Mouse (Mus musculus) liver, postnatal 0 days (tissue): Measurements from ENCODE around the gene Vtcn1. TPM values are rescaled to one million over a fixed set of nuclear protein-coding genes. Genes with fewer than 3 reads are reported as not detected.

ENCODE experiments used
- ATAC-seq: fragments of 200-750 bp; cut with Nextera tagmentation; 2 replicates; pipeline ENCODE4 v1.8.0; 2017; ENCODE audit warnings: mild to moderate bottlenecking, moderate library complexity
- DNase-seq: peaks from one replicate; pipeline ENCODE4 v3.0.0-alpha.2; 2016
- H3K27ac ChIP-seq: fragments of 300-500 bp; sonication (generic); 2 replicates; pipeline ENCODE4 v1.5.1; 2014; ENCODE audit warnings: antibody characterized with exemption, moderate library complexity, mild to moderate bottlenecking, low read depth
- H3K27me3 ChIP-seq: fragments of 300-500 bp; sonication (generic); 2 replicates; pipeline ENCODE4 v1.6.1; 2014; ENCODE audit warnings: low read length, control low read depth, mixed read lengths; ENCODE audit not compliant: insufficient read depth
- H3K36me3 ChIP-seq: fragments of 300-500 bp; sonication (generic); replicated peaks from 2 replicates; pipeline ENCODE4 v1.6.1; 2014; ENCODE audit warnings: mild to moderate bottlenecking, control low read depth, low read length, moderate library complexity, mixed read lengths; ENCODE audit not compliant: insufficient read depth
- H3K4me1 ChIP-seq: fragments of 300-500 bp; sonication (generic); 2 replicates; pipeline ENCODE4 v1.6.1; 2014; ENCODE audit warnings: antibody characterized with exemption, mild to moderate bottlenecking, control low read depth; ENCODE audit not compliant: insufficient read depth
- H3K4me2 ChIP-seq: fragments of 300-500 bp; sonication (generic); 2 replicates; pipeline ENCODE4 v1.6.1; 2014; ENCODE audit warnings: low read depth, mild to moderate bottlenecking, low read length, moderate library complexity, mixed read lengths
- H3K4me3 ChIP-seq: fragments of 300-500 bp; sonication (generic); 2 replicates; pipeline ENCODE4 v1.5.1; 2014; ENCODE audit warnings: low read depth, low read length
- H3K9ac ChIP-seq: fragments of 300-500 bp; sonication (generic); replicated peaks from 2 replicates; pipeline ENCODE4 v1.6.1; 2014; ENCODE audit warnings: mild to moderate bottlenecking, moderate library complexity
- H3K9me3 ChIP-seq: fragments of 300-500 bp; sonication (generic); 2 replicates; pipeline ENCODE4 v1.6.1; 2016; ENCODE audit warnings: mild to moderate bottlenecking, control low read depth, low read length, mixed read lengths
- CTCF ChIP-seq: sonication (generic); IDR thresholded peaks from 2 replicates; pipeline ENCODE4 v1.5.1; 2016; ENCODE audit warnings: antibody characterized with exemption, low read depth
- EP300 ChIP-seq: IDR thresholded peaks from 2 replicates; pipeline ENCODE4 v1.6.1; 2016; ENCODE audit warnings: antibody characterized with exemption, low read depth, mild to moderate bottlenecking
- WGBS: fragments of 180-500 bp; shearing (Covaris S2); extraction: QIAGEN DNeasy Blood & Tissue Kit; methylation state at CpG from one replicate; pipeline ENCODE4 v1.1.7; 2014; ENCODE audit not compliant: insufficient replicate concordance; 5-methylcytosine and 5-hydroxymethylcytosine counted together
- polyA plus RNA-seq: library from polyadenylated mRNA; unstranded; fragments of >200 nt; fragmentation: Nextera tagmentation; extraction: Ambion mirVana; gene quantifications from 2 replicates; pipeline ENCODE4 v1.2.1, GENCODE M21; 2015

Gene Vtcn1
- 0.05 TPM in 2 replicates for polyA plus RNA-seq

- Histone ChIP-seq H3K4me2 (no peak within 1 kb of the TSS), H3K27ac (no peak within 1 kb of the TSS)
Measured at GRCm38 (mm10) chr3:100825225-100825965, at the start of gene Vtcn1. TSS of gene Vtcn1 (plus strand) at chr3:100825459.

GRCm38 (mm10) chr3:100776967-100777366 lies 48.3 kb upstream of the Vtcn1 start:
- H3K4me1 ChIP-seq, result no peaks in the 10 kb centered on the region
- H3K27me3 ChIP-seq, result no peaks in the 10 kb centered on the region
- H3K27ac ChIP-seq, result no peak overlapping the region
- TF ChIP-seq EP300, result no peak
- TF ChIP-seq CTCF, result no peak
- no peaks in the 10 kb centered on the region for H3K9me3 ChIP-seq
- DNase-seq, result no peak
- H3K4me2 ChIP-seq, result no peak overlapping the region
- 82% methylated on average over 6 of the region's 6 CpGs for WGBS
- H3K9ac ChIP-seq, result no peak overlapping the region
- H3K4me3 ChIP-seq, result no peak overlapping the region
- H3K36me3 ChIP-seq, result no peaks in the 10 kb centered on the region
- ATAC-seq, result no peak

More at GRCm38 (mm10) chr3:100825225-100825965, at the start of gene Vtcn1:
- Histone ChIP-seq H3K9ac (no peak within 1 kb of the TSS), H3K4me1 (no peaks in the 10 kb centered on the region; the same call in 1 of the 2 replicates), H3K4me3 (no peak within 1 kb of the TSS), H3K36me3 (no peaks in the 10 kb centered on the region), H3K9me3 (no peaks in the 10 kb centered on the region), H3K27me3 (no peaks in the 10 kb centered on the region)
- DNase-seq (no peak), ATAC-seq (no peak)
- no peak for TF ChIP-seq EP300
- TF ChIP-seq CTCF, result no peak
- 40% methylated on average over 6 of the region's 6 CpGs for WGBS

GRCm38 (mm10) chr3:100777568-100777967 lies 47.7 kb upstream of the Vtcn1 start:
- no peak for TF ChIP-seq CTCF
- TF ChIP-seq EP300, result no peak
- H3K27me3 ChIP-seq, result no peaks in the 10 kb centered on the region
- H3K4me1 ChIP-seq, result no peaks in the 10 kb centered on the region
- H3K36me3 ChIP-seq, result no peaks in the 10 kb centered on the region
- no peaks in the 10 kb centered on the region for H3K9me3 ChIP-seq
- no peak overlapping the region for H3K4me2 ChIP-seq
- no peak overlapping the region for H3K27ac ChIP-seq
- H3K4me3 ChIP-seq, result no peak overlapping the region
- ATAC-seq (no peak), DNase-seq (no peak)
- 74% methylated on average over 4 of the region's 4 CpGs for WGBS
- no peak overlapping the region for H3K9ac ChIP-seq

DNA sequence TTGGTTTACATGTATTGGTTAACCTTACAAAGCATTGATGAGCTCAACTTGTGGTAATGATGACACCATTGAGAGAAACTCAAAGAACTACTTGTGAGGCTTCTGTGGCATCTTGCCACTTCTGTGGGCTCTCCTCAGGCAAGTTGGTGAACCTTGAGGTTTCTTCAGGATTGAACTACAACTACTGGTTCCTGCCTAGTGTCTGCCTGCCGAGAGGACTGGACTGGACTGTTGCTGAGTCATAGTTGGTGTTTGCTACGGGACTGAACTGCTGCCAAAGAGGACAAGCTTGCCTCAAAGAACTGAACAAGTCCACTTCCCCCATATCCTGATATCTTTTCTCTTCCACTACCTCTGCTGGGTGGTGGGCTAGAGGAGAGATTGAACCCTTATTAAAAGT lies 39.2 kb upstream of the Vtcn1 start:
- DNase-seq, result no peak
- no peak for ATAC-seq
- 24% methylated on average over 2 of the region's 2 CpGs for WGBS
- no peaks in the 10 kb centered on the region for H3K27me3 ChIP-seq
- TF ChIP-seq EP300 (no peak), CTCF (no peak)
- H3K4me3 ChIP-seq, result no peak overlapping the region
- no peak overlapping the region for H3K9ac ChIP-seq
- no peaks in the 10 kb centered on the region for H3K4me1 ChIP-seq
- H3K9me3 ChIP-seq, result no peaks in the 10 kb centered on the region
- no peaks in the 10 kb centered on the region for H3K36me3 ChIP-seq
- H3K4me2 ChIP-seq, result no peak overlapping the region
- no peak overlapping the region for H3K27ac ChIP-seq

DNA sequence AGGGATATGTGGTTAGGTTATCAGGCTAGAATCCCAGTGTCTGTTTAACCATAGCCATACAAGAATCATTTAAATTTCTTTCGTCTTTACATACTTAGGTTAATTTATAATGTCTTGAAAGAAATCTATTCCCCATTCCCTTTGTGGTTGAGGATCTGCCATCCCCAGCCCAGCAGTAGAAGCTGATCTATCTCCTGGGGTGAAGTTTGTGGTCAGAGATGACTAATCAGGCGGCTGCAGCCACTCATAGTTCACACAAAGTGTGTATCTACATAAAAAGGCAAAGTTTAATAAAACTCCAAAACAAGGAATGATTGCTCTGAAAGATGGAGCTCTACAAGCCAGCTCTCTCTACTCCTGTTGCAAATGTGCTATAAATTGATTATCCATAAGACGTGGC lies 33.6 kb upstream of the Vtcn1 start:
- Histone ChIP-seq H3K27me3 (no peaks in the 10 kb centered on the region), H3K4me2 (no peak overlapping the region), H3K4me3 (no peak overlapping the region), H3K36me3 (no peaks in the 10 kb centered on the region), H3K9me3 (no peaks in the 10 kb centered on the region), H3K27ac (no peak overlapping the region), H3K4me1 (no peaks in the 10 kb centered on the region), H3K9ac (no peak overlapping the region)
- TF ChIP-seq EP300, result no peak
- no peak for TF ChIP-seq CTCF
- ATAC-seq (no peak), DNase-seq (no peak)
- 40% methylated on average over 3 of the region's 3 CpGs for WGBS

GRCm38 (mm10) chr3:100793345-100793744 lies 31.9 kb upstream of the Vtcn1 start:
- WGBS, result 33% methylated on average over 2 of the region's 2 CpGs
- no peaks in the 10 kb centered on the region for H3K36me3 ChIP-seq
- H3K4me1 ChIP-seq, result no peaks in the 10 kb centered on the region; the same call in 1 of the 2 replicates
- no peaks in the 10 kb centered on the region for H3K27me3 ChIP-seq
- ATAC-seq (no peak), DNase-seq (no peak)
- H3K4me3 ChIP-seq, result no peak overlapping the region
- no peaks in the 10 kb centered on the region for H3K9me3 ChIP-seq
- H3K4me2 ChIP-seq, result no peak overlapping the region
- no peak overlapping the region for H3K27ac ChIP-seq
- TF ChIP-seq EP300, result no peak
- TF ChIP-seq CTCF, result no peak
- no peak overlapping the region for H3K9ac ChIP-seq
